Mouse (Mus musculus): ENCODE data around the gene Samd4b. TPM values are rescaled to one million over a fixed set of nuclear protein-coding genes. Genes with fewer than 3 reads are reported as not detected.

Samd4b gene
- polyA plus RNA-seq, 1 experiment from 2014 or later = 30.5 TPM

- Histone ChIP-seq H3K9ac (replicated peaks) (peak overlapping the region; percentile 62), H3K4me1 (replicated peaks) (peaks cover 55% of the 10 kb centered on the region), H3K4me2 (peak overlapping the region; percentile 78), H3K36me3 (peaks cover 9% of the 10 kb centered on the region), H3K9me3 (no peaks in the 10 kb centered on the region), H3K4me3 (replicated peaks) (peak overlapping the region; percentile 41), H3K27ac (peak overlapping the region; percentile 99), H3K27me3 (no peaks in the 10 kb centered on the region)
- 1% methylated on average over 36 of the region's 36 CpGs for WGBS
- peak; percentile 43 for ATAC-seq (ENCODE audit: insufficient number of reproducible peaks, insufficient read depth, low FRiP score, low TSS enrichment, low read depth)
Observed at GRCm38 (mm10) chr7:28375176-28375921, 222.6 kb downstream of the Samd4b start.

GRCm38 (mm10) chr7:28374647-28375046, 223.3 kb downstream of the Samd4b start:
- Histone ChIP-seq H3K36me3 (peaks cover 16% of the 10 kb centered on the region), H3K9me3 (no peaks in the 10 kb centered on the region), H3K4me2 (peak overlapping the region; percentile 78; the same call in 1 of the 2 replicates), H3K27me3 (no peaks in the 10 kb centered on the region), H3K27ac (peak overlapping the region; percentile 99), H3K4me1 (replicated peaks) (peaks cover 59% of the 10 kb centered on the region), H3K9ac (replicated peaks) (no peak overlapping the region), H3K4me3 (replicated peaks) (no peak overlapping the region)
- 73% methylated on average over 10 of the region's 10 CpGs for WGBS
- ATAC-seq (ENCODE audit: insufficient number of reproducible peaks, insufficient read depth, low FRiP score, low TSS enrichment, low read depth) = no peak

- Histone ChIP-seq H3K4me3 (replicated peaks) (0 out of 2 replicates have a peak overlapping the region, but pooled peaks have one; percentile 3), H3K9ac (replicated peaks) (no peak overlapping the region), H3K27ac (peak overlapping the region; percentile 99), H3K27me3 (no peaks in the 10 kb centered on the region), H3K36me3 (peaks cover 23% of the 10 kb centered on the region), H3K9me3 (no peaks in the 10 kb centered on the region), H3K4me1 (replicated peaks) (peaks cover 57% of the 10 kb centered on the region), H3K4me2 (peak overlapping the region; percentile 10; the same call in 1 of the 2 replicates)
- 81% methylated on average over 7 of the region's 7 CpGs for WGBS
- no peak for ATAC-seq (ENCODE audit: insufficient number of reproducible peaks, insufficient read depth, low FRiP score, low TSS enrichment, low read depth)
Observed at GRCm38 (mm10) chr7:28373891-28374495, 224.0 kb downstream of the Samd4b start.

- H3K4me2 ChIP-seq = peak overlapping the region; percentile 52
- peak overlapping the region; percentile 84 for H3K4me3 ChIP-seq (replicated peaks)
- 0 out of 2 replicates have a peak overlapping the region, but pooled peaks have one; percentile 28 for H3K9ac ChIP-seq (replicated peaks)
- peaks cover 50% of the 10 kb centered on the region for H3K4me1 ChIP-seq (replicated peaks)
- peaks cover 31% of the 10 kb centered on the region for H3K36me3 ChIP-seq
- ATAC-seq (ENCODE audit: insufficient number of reproducible peaks, insufficient read depth, low FRiP score, low TSS enrichment, low read depth) = peak; percentile 1; the same call in 1 of the 2 replicates
- peak overlapping the region; percentile 85 for H3K27ac ChIP-seq
- H3K9me3 ChIP-seq = no peaks in the 10 kb centered on the region
- no peaks in the 10 kb centered on the region for H3K27me3 ChIP-seq
- under 1% methylated on average over 9 of the region's 9 CpGs for WGBS
Observed at GRCm38 (mm10) chr7:28373131-28373581, 224.8 kb downstream of the Samd4b start.

- Histone ChIP-seq H3K4me2 (peak within 1 kb of the TSS; percentile 98), H3K27me3 (no peaks in the 10 kb centered on the region), H3K27ac (peak within 1 kb of the TSS; percentile 95), H3K4me1 (replicated peaks) (peaks cover 43% of the 10 kb centered on the region), H3K9ac (replicated peaks) (peak within 1 kb of the TSS; percentile 91), H3K36me3 (peaks cover 32% of the 10 kb centered on the region), H3K4me3 (replicated peaks) (peak within 1 kb of the TSS; percentile 84), H3K9me3 (no peaks in the 10 kb centered on the region)
- WGBS = under 1% methylated on average over 59 of the region's 66 CpGs
- peak; percentile 91 for ATAC-seq (ENCODE audit: insufficient number of reproducible peaks, insufficient read depth, low FRiP score, low TSS enrichment, low read depth)
Observed at GRCm38 (mm10) chr7:28372251-28373108, 225.5 kb downstream of the Samd4b start, which contains the start of gene Plekhg2. Gene Plekhg2, minus strand, starts transcription at chr7:28372599.

- Histone ChIP-seq H3K36me3 (peaks cover 39% of the 10 kb centered on the region), H3K27ac (peak overlapping the region; percentile 95), H3K9me3 (no peaks in the 10 kb centered on the region), H3K4me2 (peak overlapping the region; percentile 98), H3K9ac (replicated peaks) (peak overlapping the region; percentile 91), H3K4me1 (replicated peaks) (peaks cover 35% of the 10 kb centered on the region), H3K4me3 (replicated peaks) (peak overlapping the region; percentile 84), H3K27me3 (no peaks in the 10 kb centered on the region)
- 0% methylated on average over 43 of the region's 43 CpGs for WGBS
- ATAC-seq (ENCODE audit: insufficient number of reproducible peaks, insufficient read depth, low FRiP score, low TSS enrichment, low read depth) = peak; percentile 4; the same call in 1 of the 2 replicates
Observed at GRCm38 (mm10) chr7:28371514-28371989, 226.4 kb downstream of the Samd4b start.

- Histone ChIP-seq H3K27me3 (no peaks in the 10 kb centered on the region), H3K4me1 (replicated peaks) (peaks cover 29% of the 10 kb centered on the region), H3K27ac (peak overlapping the region; percentile 95), H3K9me3 (no peaks in the 10 kb centered on the region), H3K9ac (replicated peaks) (peak overlapping the region; percentile 91), H3K4me3 (replicated peaks) (peak overlapping the region; percentile 84), H3K36me3 (peaks cover 44% of the 10 kb centered on the region), H3K4me2 (peak overlapping the region; percentile 98)
- WGBS = 8% methylated on average over 11 of the region's 11 CpGs
- ATAC-seq (ENCODE audit: insufficient number of reproducible peaks, insufficient read depth, low FRiP score, low TSS enrichment, low read depth) = no peak
Observed at GRCm38 (mm10) chr7:28370977-28371513, 226.9 kb downstream of the Samd4b start.

- Histone ChIP-seq H3K4me3 (replicated peaks) (peak overlapping the region; percentile 84), H3K9ac (replicated peaks) (peak overlapping the region; percentile 91), H3K27ac (no peak overlapping the region), H3K9me3 (no peaks in the 10 kb centered on the region), H3K4me2 (peak overlapping the region; percentile 98), H3K4me1 (replicated peaks) (peaks cover 27% of the 10 kb centered on the region), H3K36me3 (peaks cover 54% of the 10 kb centered on the region), H3K27me3 (no peaks in the 10 kb centered on the region)
- ATAC-seq (ENCODE audit: insufficient number of reproducible peaks, insufficient read depth, low FRiP score, low TSS enrichment, low read depth) = no peak
- WGBS = 94% methylated on average over 14 of the region's 14 CpGs
Observed at GRCm38 (mm10) chr7:28370051-28370450, 227.9 kb downstream of the Samd4b start.

- Histone ChIP-seq H3K4me2 (no peak overlapping the region), H3K4me1 (replicated peaks) (peaks cover 19% of the 10 kb centered on the region), H3K9ac (replicated peaks) (no peak overlapping the region), H3K36me3 (peaks cover 70% of the 10 kb centered on the region), H3K27ac (no peak overlapping the region), H3K9me3 (no peaks in the 10 kb centered on the region), H3K27me3 (no peaks in the 10 kb centered on the region), H3K4me3 (replicated peaks) (no peak overlapping the region)
- no peak for ATAC-seq (ENCODE audit: insufficient number of reproducible peaks, insufficient read depth, low FRiP score, low TSS enrichment, low read depth)
- 96% methylated on average over 16 of the region's 16 CpGs for WGBS
Observed at GRCm38 (mm10) chr7:28368276-28368920, 229.5 kb downstream of the Samd4b start.

- 93% methylated on average over 16 of the region's 16 CpGs for WGBS
- no peak overlapping the region for H3K9ac ChIP-seq (replicated peaks)
Observed at GRCm38 (mm10) chr7:28367663-28368275, 230.2 kb downstream of the Samd4b start.

More at GRCm38 (mm10) chr7:28367663-28368275, 230.2 kb downstream of the Samd4b start:
- peaks cover 74% of the 10 kb centered on the region for H3K36me3 ChIP-seq
- no peak overlapping the region for H3K4me3 ChIP-seq (replicated peaks)
- no peak for ATAC-seq (ENCODE audit: insufficient number of reproducible peaks, insufficient read depth, low FRiP score, low TSS enrichment, low read depth)
- no peaks in the 10 kb centered on the region for H3K9me3 ChIP-seq
- H3K27me3 ChIP-seq = no peaks in the 10 kb centered on the region
- no peak overlapping the region for H3K4me2 ChIP-seq
- no peak overlapping the region for H3K27ac ChIP-seq
- peaks cover 19% of the 10 kb centered on the region for H3K4me1 ChIP-seq (replicated peaks)

Data from limb, embryonic 12.5 days (tissue).